Mouse (Mus musculus) mouse embryonic stem cell (cell line): ENCODE results near the gene Rtn2.

Experiments used
- in situ Hi-C, 2 experiments: fragments of 300-500 bp; cut with MboI; formaldehyde crosslinking; loops; 1 replicate in 1 of 2; 3 replicates in 1 of 2; pipeline ENCODE4 v1.14.3; 2019 to 2020; ENCODE audit warnings: low sequenced_read_pairs in 2 of 2, low pct_unique_long_range_greater_than_20kb in 1 of 2, mixed read lengths in 1 of 2; ENCODE audit not compliant: unreplicated experiment in 1 of 2

The Rtn2 gene

DNA sequence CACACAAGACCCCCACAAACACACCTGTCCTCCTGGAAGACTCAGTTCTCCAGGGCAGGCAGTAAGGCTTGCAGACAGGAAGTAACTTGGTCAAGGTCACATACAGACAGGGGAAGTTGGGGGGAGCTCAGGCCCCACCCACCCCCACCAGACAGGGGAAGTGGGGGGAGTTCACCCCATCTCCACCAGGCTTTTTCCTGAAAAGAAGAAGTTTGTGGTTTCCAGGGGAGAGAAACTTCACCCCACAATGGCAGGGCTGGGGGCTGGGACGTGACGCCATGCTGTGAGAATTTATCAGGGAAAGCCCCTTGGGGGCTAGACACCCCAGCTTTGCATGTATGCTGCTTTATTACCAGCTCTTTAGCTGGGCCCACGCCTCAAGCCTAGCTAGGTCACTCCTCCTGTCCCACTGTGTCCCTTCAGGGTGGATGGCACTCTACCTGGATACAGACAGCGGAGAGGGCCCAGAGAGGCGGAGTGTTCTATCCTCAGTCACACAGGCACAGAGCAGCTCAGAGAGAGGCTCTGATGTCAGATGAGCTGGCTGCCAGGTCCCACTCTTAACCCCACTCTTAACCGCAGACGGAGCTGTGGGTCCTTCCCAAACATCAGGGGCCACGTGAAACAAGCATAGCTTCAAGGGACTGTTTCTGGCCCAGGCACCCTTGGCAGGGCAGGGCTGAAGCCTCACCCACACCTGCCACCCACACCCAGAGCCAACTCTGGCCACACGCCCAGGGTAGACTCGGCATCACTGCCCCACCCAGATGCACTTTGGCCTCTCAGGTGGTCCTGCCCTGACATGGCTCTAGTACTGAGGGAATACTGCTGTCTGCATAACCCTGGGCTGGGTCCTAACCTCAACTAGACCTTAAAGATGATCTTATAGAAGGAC, 16.2 kb upstream of the Rtn2 start:
- in situ Hi-C loops = no loop called here

DNA sequence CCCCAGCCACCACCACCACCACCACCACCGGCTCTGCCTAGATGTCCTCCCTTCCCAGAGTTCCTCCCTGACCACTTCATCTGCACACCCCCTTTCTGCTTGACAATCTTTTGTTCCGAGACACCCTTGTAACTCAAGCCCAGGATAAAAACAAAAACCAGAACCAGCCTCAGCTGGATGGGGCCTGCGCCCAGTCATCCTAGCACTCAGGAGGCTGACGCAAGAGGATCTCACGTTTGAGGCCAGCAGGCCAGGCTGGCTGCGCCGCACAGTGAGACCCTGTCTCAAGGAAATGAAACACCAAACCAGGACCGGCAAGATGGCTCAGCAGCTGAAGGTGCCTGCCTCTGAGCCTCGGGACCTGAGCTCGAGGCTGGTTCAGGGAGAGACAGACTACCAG, 15.4 kb upstream of the Rtn2 start:
- in situ Hi-C loops = no loop called here

DNA sequence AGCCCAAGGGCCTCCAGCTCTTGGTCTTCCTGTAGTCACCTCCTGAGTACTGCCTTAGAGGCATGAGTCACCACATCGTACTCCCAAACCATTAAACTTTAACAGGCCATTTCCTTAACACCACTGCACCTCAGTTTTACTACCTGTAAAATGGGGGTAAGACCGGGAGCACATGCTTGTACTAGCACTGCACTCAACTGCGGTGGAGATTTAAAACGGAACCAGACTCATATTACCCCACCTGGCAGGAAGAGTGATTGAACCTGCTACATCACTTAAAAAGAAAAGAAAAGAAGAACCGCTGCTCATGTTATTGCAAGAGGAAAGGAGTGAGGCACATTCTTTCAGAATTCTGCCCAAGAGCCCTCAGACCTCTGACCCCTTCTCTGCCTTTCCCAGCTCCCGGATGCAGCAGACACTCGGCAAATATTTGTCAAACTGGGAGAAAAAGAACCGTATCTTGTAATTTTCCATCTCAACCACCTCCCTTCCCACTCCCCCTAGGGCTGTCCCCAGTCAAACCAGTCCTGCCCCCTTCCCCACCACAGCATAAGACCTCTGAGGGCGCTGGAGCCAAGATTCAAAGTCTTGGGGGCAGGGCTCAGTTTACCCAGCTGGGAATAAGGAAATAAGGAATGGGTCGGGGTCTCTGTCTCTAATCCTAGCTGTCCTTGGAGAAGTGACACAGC, 13.3 kb upstream of the Rtn2 start:
- in situ Hi-C loops = no loop called here

DNA sequence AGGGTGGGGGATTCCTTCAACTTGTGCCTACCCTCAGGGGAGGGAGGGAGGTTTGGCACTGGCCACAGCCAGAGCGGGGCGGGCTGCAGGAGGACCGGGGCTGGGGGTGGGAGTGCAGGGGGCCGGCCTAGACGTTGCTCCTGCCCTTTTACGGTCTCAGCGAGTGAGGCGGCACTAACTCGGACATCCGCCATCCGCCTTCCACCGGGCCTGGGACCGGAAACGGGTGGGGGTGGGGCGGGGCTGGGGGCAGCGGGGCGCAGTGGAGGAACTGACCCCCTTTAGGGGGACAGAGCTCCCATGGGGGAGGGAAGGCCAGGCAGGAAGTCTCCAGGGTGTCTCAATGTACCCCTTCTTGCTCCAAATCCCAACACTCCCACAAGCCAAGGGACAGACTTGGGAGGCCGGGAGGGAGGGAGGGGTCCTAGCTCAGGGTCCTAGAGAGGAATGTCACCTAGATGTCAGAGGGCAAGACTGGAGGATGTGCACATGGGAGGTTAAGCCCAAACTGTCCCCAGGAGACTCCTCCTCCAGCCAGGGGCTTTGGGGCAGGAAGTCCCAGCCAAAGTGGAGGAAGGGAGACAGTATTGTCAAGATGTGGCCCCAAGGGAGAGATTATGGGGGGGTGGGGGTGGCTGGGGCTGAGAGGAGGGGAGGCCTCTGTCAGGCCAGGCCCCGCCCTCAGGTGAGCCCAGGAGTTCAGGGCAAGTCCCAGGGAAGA, 12.5 kb upstream of the Rtn2 start:
- in situ Hi-C loops = loop anchor here in 1 of 2 experiments (10.0 kb wide), 1 partner anchor 55 kb away; the partner anchor contains the start of gene Gpr4

DNA sequence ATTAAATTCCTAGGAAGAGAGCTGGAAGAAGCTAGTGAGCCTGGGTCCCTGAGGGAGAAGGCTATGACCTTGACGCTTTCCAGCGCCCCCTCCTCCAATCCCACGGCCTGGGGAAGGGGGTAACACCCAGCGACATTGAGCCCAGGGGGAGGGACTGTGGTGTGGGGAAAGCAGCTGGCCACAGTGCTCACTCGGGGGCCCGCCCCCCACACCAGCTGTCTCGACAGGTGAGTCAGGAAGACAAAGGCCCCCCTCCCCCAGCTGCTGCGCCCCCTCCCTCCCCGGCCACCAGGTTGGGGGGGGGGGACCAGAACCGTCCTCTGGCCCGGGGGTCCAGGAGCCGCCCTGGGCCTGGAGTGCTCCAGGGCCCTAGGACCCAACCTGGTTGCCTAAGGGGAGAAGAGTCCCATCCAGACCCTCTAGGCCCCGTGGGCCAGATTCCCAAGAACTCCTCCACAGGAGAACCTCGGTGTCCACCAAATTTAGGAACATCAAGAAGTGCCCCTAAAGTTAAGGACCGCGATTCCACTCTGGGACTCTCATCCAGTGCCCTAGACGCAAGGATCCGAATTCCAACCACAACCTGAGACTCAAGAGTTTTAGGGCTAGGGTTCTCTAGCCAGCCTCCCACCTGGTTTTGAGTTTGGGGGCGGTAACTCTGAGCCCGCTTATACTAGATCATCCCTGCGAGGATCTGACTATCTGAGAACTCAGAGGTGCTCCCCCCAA, 11.8 kb upstream of the Rtn2 start:
- in situ Hi-C loops = loop anchor here in 1 of 2 experiments (10.0 kb wide), 1 partner anchor 56 kb away; the partner anchor contains the start of gene Gpr4

DNA sequence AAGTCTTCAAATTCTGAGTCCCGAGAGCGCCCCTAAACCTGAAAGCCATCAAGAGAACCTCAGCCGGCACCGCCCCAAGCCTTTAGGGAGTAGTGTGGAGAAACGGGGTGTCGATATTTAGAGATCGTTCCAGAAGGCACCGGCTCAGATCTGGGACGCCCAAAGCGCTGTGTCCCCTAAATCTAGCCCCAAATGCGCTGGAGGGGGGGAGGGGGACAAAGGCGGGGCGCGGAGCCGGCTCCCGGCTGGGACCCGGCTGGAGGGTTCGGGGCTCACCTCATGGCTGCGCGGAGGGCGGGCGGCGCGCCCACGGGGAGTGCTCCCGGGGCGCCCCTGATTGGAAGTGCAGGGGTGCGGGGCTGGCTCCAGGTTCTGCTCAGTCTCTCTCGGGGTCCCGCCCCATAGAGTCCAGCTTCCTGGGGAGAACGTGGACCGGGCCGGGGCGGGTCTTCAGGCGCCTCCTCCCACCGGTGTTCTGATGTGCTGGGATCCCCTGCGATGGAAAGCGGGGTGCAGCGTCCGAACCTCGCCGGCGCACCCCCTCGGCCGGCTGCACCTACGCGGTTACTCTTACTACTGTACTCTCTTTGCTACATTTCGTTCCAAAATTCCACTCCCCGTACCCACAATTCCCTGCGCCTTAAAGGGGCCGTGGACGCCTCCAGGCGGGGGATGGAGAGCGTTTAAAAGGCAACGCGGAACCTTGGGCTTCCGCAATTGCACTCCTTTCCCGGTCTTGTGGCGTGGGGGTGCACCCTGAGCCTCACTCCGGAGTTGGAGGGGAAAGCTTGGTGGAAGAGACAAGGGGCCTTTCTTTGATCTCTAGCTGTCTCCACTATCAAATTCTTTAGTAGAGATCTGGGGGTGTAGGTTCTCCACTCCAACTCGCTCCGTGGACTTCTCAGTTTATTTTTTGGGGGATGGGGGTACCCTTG, 10.9 kb upstream of the Rtn2 start, which contains the start of gene Vasp:
Vasp (minus strand) TSS at position 580 of the 935 bp plus-strand sequence.
- in situ Hi-C loops = loop anchor here in 1 of 2 experiments (10.0 kb wide), 1 partner anchor 57 kb away; the partner anchor contains the start of gene Gpr4

DNA sequence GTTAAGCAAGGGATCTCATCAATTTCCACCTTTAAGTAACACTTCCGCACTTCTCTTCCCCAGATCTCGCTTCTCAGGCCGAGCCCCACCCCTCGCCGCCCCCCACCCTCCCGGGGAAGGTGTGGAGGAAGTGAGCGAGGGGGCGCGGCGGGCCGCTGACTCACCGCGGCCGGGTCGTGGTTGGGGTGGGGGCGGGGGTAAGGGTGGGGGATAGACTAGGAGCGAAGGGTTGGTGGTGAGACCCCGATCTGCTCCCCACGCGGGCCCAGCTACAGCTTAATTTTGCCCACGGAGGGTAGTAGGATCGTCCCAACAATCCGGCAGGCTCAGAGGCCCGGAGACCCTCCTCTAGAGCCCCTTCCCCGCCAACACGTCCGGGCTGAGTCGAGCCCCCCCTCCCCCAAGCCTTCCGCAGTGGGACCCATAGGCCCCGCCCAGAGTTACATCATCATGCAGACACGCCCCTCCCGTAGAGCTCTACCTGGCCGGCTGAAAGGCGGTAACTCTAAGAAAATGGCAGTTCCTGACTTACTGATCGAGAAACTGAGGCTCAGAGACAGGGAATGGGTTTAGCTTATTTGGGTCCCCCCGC, 10.2 kb upstream of the Rtn2 start:
- in situ Hi-C loops = loop anchor here in 1 of 2 experiments (10.0 kb wide), 1 partner anchor 57 kb away; the partner anchor contains the start of gene Gpr4

DNA sequence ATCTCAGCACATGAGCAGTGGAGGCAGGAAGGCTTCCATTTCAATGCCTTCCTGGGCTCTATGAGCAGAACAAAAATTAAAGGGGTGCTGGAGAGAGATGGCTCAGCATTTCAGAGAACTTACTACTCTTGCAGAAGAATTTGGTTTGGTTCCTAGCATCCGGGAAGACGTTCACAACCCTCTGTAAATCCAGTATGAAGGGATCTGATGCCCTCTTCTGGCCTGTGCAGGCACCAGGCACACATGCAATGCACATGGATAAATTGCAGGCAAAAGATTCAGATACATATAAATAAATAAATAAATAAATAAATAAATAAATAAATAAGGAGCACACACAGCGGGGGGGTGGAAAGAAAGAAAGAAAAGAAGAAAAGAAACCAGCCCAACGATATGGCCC, 6.2 kb upstream of the Rtn2 start:
- in situ Hi-C loops = loop anchor here (5.0 to 10.0 kb wide), 3 partner anchors 44 to 79 kb away; partner anchors contain the start of gene Gpr4 (in 1 of the 2)

DNA sequence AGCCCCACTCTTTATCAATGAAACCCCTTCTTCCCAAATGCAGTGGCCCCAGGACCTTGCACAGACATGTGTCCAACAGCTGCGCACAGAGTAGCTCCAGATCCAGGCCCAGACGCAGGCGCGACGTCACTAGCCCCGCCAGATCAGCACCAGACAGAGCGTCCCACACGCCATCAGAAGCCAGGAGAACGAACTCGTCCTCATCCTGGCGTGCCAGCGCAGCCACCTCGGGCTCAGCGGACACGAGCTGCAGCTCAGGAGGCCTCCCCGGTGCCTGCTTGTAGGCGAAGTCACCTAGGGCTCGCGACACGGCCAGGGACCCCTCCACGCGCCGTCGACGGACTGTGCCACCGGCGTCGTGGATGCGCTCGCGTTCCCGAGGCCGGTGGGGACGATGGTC, 3.4 kb upstream of the Rtn2 start:
- in situ Hi-C loops = loop anchor here (5.0 to 10.0 kb wide), 3 partner anchors 47 to 82 kb away; partner anchors contain the start of gene Gpr4 (in 1 of the 2)

DNA sequence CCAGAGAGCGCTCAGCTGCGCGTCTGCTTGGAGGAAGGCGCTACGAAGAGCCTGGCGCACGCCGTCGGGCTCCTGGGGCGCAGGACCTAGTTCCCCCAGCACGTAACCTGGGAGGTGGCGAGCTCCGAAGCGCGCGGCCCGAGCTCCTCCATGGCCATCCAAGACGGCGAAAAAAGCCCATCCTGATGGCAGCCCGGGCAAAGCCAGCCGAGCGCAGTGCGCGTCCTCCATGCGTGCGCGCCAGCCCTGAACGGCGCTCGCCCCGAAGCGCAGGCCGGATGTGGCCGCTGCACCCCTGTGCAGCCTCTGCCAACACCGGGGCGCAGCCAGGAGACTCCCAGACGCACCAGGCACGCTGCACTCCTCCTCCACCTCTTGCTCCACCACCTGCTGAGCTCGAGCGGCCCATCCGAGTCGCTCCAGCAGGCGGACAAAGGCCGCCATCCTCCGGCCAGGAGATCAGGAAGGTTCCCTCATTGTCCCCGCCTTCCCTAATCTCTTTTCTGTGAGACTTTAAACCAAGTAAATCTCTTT, 2.8 kb upstream of the Rtn2 start, which contains the start of gene Ppm1n:
Ppm1n (minus strand) TSS at position 484 of the 534 bp plus-strand sequence.
- in situ Hi-C loops = loop anchor here (5.0 to 10.0 kb wide), 3 partner anchors 47 to 82 kb away; partner anchors contain the start of gene Gpr4 (in 1 of the 2)

DNA sequence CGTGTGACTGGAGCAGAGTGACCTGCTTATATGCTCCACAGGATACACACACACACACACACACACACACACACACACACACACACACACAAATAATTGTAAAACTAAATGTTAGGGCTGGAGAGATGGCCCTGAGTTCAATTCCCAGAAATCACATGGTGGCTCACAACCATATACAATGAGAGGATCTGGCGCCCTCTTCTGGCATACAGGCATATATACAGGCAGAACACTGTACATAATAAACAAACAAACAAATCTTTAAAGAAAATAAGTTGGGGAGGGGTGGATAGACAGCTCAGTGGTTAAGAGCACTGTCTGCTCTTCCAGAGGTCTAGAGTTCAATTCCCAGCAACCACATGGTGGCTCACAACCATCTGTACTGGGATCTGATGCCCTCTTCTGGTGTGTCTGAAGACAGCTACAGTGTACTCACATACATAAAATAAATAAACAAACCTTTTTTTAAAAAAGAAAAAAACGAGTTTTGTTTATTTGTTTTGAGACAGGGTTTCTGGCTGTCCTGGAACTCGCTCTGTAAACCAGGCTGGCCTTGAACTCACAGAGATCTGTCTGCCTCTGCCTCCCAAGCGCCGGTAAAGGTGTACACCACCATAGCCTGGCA, 632 bp upstream of the Rtn2 start:
- in situ Hi-C loops = loop anchor here in 1 of 2 experiments (5.0 kb wide), 1 partner anchor 49 kb away; no protein-coding TSS in a partner anchor

DNA sequence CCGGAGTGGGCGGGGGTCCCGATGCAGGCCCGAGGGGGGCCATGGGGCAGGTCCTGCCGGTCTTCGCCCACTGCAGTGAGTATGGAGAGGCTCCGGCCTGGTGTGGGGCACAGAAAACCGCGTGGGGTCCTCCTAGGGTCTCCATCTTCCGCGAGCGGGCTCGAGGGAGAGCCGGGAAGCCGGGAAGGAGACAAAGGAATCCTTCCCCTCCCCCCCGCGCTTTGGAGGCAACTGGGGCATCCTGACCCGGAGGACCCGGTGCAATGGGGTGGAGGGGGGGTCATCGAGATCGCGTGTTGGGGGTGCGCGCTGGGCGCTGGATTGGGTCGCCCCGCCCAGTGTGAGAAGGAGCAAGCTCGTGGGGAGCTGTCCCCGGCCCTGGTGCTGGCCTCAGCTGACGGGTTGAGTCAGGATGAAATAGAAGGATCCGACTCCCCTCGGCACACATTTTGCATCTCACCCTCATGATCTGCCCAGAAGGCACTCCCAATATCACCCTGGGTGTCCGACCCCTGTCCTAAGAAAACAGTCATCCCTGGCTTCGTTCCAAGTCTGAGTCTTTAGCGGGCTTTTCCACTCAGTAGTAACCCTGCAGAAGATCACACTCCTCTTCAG, 474 bp downstream of the Rtn2 start:
- in situ Hi-C loops = loop anchor here in 1 of 2 experiments (5.0 kb wide), 1 partner anchor 51 kb away; no protein-coding TSS in a partner anchor

DNA sequence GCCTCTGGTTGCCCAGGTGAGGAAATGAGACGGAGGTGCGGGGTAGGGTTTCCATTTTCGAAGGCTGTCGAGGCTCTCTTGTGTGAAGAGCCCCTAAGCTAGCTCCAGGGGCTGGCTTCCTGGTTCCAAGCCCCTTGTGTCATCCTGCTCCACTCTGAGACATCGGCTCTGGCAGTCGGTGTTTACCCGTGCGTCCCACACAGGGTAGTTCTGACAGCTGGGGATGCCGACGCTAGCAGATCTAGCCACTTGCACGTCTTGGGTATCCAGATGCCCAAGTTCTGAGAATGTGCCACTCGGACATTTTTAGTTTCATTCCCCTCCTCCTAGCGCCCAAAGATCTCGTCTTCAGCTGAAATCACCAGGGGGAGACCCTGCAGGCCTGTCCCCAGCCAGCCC, 981 bp downstream of the Rtn2 start:
- in situ Hi-C loops = loop anchor here in 1 of 2 experiments (5.0 kb wide), 1 partner anchor 51 kb away; no protein-coding TSS in a partner anchor

DNA sequence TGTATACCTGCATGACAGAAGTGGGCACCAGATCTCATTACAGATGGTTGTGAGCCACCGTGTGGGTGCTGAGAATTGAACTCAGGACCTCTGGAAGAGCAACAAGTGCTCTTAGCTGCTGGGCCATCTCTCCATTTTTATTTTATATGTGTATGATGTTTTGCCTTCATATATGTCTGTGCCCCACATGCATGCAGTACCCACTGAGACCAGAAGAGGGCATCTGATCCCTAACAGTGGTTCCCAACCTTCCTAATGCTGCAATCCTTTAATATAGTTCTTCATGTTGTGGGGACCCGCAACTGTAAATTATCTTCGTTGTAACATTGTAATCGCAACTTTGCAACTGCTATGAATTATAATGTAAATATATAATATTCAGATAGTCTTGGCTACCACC, 2.3 kb downstream of the Rtn2 start:
- in situ Hi-C loops = loop anchor here in 1 of 2 experiments (5.0 kb wide), 1 partner anchor 52 kb away; no protein-coding TSS in a partner anchor

DNA sequence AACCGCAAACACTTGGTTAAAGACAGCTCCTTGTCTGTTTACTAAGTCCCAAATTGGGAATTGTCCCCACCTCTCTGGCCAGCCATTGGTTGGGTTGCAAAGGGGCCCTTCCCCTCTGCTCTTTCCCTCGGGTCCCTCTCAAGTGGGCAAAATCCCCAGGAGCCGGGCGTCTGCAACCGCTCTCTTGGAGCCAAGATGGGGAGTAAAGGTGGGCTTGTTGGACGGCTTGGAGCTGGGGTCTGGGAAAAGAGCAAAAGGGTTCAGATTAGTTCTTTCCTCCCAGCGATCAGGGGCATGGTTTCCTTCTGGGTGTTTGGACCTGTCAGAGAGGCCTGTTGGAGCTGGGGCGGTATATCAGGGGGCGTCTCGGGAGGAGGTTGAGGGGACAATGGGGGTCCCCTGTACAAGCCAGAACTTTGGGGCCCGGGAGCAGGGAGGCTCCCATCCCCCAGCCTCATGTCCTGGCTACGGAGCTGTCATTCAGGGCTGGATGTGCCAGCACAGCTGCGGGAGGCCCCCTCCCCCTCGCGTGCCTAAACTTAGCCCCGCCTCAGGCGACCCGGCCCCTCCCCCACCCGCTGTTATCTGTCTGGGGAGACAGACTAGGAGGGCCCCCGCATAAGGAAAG, 8.7 kb downstream of the Rtn2 start:
- in situ Hi-C loops = no loop called here
